Mouse (Mus musculus): ENCODE measurements around the gene Hbb-y.
"Not testable (repeated sequence)": the region's sequence is repeated elsewhere in the genome, so short reads cannot be mapped to it uniquely, and the experiment has no call there.

The Hbb-y gene

GRCm38 (mm10) chr7:103853090-103853489, at the start of gene Hbb-y:
Gene Hbb-y (minus strand): TSS chr7:103853216.
- DNase-seq (ENCODE audit: low read depth, low spot score), result no peak

DNA sequence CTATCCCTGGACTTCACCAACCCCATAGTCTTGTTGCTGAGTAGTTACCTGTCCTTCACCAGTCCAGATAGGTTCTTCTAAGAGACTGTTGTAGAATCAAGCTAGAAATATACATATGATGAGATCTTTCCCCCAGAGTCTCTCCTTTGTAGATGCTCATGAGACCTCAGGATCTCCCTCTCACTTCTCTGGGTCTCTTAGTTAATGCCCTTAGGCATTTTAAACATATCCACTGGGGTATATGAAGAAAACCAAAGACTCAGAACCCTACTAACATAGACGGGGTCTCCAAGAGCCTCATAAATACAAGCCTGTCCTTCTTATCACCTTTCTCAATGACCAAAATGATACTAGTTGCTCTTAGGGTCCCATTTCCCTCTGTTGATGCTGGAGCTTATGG, 41.4 kb upstream of the Hbb-y start, which contains the start of gene Olfr64:
Olfr64 (minus strand) TSS at position 101 of the 400 bp plus-strand sequence.
- no peak for DNase-seq (ENCODE audit: low read depth, low spot score)

DNA sequence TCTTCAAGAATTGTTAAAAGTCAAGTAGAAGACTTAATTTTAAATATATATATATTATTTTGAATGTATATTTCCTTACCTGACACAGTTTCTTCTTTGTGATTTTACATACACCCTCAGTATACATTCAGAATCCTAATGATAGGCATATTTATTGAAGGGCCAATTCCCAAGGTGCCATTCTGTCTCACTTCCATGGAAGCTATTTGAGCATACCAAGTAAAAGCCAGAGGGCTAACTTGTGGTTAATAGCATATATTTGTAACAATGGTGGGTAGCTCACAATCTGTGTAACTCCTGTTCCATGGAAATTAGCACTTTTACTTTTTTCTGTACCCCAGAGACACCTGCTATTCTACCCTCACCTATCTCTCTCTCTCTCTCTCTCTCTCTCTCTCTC, 33.1 kb upstream of the Hbb-y start, which contains the start of gene Olfr66:
Olfr66 (minus strand) TSS at position 101 of the 400 bp plus-strand sequence.
- no peak for DNase-seq (ENCODE audit: low read depth, low spot score)

DNA sequence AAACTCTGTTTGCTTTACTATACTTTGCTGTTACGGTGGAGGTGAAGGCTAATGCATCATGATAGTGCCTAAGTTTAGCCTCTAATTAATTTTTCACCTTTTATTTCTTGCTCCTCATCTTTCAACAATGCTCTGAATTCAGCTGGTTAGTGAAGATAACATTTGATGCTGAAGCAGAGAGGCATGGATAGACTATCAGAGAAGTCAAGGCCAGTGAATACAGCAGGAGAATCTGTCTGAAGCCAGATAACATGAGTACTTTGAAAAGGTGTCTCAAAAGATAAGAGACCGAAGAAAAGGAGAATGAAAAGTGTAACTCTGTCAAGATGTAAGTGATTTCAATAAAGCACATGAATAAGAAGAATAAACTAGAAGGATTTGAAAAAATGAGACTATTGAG, 24.1 kb upstream of the Hbb-y start:
- DNase-seq (ENCODE audit: low read depth, low spot score), result no peak

GRCm38 (mm10) chr7:103874451-103874850, 21.4 kb upstream of the Hbb-y start:
- no peak for DNase-seq (ENCODE audit: low read depth, low spot score)

DNA sequence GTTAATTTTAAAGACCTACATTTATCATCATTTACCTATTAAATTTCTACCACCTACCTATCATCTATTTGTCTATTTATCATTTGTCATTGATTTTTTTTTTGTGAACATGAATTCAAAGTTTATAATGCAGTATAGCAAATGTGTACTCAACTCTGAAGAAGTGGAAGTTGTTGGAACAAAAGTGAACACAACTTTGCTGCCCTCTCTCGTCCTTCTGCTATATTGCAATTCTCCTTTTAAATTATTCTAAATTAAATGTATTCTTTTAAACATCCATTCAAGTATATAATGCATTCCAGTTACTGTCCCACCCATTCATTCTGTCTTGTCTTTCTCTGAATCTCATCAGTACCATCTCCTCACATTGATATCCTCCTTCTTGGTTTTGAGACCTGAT, 20.0 kb upstream of the Hbb-y start:
- DNase-seq (ENCODE audit: low read depth, low spot score), result no peak

DNA sequence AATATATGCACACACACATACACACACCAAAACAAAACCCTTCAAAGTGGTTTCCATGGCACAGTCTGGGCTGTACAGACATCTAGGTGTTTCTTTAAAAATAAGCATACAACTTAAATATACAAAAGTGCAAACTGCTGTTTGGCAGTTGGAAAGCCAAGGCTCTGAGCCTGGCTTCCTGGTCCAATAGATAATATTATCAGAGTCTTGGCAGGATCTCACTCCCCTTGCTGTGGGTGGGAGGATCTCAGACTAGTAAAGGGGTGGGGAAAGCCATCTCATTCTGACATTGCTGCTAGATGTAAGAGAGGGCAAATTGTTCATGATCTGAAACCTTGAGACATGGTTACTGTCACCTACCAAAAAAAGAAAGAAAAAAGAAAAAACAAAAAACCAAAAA, 17.7 kb upstream of the Hbb-y start:
- DNase-seq (ENCODE audit: low read depth, low spot score), result no peak

DNA sequence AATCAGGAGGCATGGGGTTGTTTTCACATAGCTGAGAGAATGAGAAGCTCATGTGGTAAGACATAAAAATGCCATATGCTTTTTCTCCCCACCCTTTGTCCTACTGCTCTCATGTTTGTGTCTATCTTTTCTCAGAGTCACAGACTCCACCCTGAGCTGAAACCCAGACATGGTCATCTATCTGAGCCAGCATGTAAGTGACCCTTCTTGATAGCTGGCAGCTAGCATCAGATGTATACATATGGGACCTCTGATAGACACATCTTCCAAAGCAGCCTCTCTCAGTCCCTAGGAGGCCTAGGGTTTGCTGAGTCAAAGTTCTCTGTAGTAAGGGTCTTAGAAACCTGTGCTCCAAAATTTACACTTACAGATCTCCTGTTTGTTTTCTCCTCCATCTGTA, 12.7 kb upstream of the Hbb-y start:
- DNase-seq (ENCODE audit: low read depth, low spot score), result no peak

- no peak for DNase-seq (ENCODE audit: low read depth, low spot score)
Measured at GRCm38 (mm10) chr7:103861531-103861930, 8.5 kb upstream of the Hbb-y start.

- peak; percentile 89 for DNase-seq (ENCODE audit: low read depth, low spot score)
Measured at GRCm38 (mm10) chr7:103860855-103861254, 7.8 kb upstream of the Hbb-y start.

DNA sequence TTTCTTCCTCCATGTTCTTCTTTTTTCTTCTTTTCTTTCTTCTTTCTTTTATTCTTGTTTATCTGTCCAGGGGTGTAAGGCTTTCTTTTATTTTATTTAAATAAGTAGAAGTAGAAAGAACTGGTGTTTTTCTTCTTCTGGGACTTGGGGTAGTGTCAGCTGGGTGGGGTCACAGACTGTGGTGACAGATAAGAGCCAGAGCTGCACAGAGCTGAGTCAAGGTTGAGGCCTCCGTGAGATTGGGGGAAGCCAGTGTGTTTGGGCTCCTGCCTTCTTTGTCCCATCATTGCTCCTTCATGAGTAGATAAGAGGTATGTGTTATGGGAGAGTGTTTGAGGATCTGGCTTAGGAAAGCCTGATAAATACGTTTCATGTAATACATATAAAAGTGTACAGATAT, 6.1 kb upstream of the Hbb-y start:
- no peak for DNase-seq (ENCODE audit: low read depth, low spot score)

GRCm38 (mm10) chr7:103854669-103855068, 1.7 kb upstream of the Hbb-y start:
- DNase-seq (ENCODE audit: low read depth, low spot score), result no peak

GRCm38 (mm10) chr7:103844525-103845325, 8.3 kb downstream of the Hbb-y start:
- no peak for DNase-seq (ENCODE audit: low read depth, low spot score)

GRCm38 (mm10) chr7:103843034-103843433, 10.0 kb downstream of the Hbb-y start, which contains the start of gene Hbb-bh1:
Gene Hbb-bh1 (minus strand): TSS chr7:103843164.
- no peak for DNase-seq (ENCODE audit: low read depth, low spot score)

DNA sequence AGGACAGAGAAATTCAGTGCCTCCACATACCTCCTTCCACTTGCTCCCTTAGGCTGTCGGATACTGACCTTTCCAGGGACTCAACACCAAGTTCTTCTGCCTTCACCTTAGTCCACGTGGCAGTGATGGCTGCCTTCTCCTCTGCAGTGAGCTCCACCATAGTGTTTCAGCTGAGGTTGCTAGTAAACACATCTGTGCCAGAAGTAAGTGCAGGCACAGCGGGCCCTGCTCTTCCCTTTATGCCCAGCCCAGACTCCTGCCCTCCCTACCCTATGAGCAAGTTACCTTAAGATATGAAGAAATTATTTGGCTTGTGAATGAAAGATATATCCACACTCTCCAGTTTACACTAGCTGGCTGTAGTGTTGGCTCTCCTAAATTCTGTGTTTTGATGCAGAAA, 12.7 kb downstream of the Hbb-y start, which contains the start of gene Hbb-bh2:
Hbb-bh2 (minus strand) TSS at position 253 of the 400 bp plus-strand sequence.
- no peak for DNase-seq (ENCODE audit: low read depth, low spot score)

DNA sequence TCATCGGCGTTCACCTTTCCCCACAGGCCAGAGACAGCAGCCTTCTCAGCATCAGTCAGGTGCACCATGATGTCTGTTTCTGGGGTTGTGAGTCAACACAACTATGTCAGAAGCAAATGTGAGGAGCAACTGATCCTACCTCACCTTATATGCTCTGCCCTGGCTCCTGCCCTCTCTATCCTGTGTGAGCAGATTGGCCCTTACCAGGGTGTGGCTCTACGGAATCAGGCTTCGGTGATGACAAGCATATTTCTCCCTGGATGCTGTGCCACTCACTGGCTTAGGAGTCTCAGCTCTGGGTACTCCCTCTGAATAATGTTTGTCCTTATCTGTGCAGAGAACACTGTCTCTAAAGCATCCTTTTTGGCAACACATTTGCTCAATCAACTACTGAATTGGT, 25.2 kb downstream of the Hbb-y start, which contains the start of gene Hbb-bs:
Hbb-bs (minus strand) TSS at position 289 of the 400 bp plus-strand sequence.
- no peak for DNase-seq (ENCODE audit: low read depth, low spot score)

DNA sequence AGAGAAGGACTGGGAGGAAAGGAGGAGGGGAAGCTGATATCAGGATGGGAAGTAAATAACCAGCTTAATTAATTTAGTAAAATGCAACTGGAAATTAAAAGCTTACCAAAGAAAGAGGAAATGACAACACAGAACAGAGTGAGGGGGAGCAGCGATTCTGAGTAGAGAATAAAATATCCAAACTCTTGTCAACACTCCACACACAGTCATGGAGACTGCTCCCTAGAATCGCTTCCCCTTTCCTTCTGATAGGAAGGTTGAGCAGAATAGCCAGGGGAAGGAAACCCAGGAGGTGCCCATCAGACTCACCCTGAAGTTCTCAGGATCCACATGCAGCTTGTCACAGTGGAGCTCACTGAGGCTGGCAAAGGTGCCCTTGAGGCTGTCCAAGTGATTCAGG, 25.9 kb downstream of the Hbb-y start:
- DNase-seq (ENCODE audit: low read depth, low spot score), result not testable (repeated sequence)

- DNase-seq (ENCODE audit: low read depth, low spot score), result no peak
Measured at GRCm38 (mm10) chr7:103826255-103826887, 26.6 kb downstream of the Hbb-y start.

DNA sequence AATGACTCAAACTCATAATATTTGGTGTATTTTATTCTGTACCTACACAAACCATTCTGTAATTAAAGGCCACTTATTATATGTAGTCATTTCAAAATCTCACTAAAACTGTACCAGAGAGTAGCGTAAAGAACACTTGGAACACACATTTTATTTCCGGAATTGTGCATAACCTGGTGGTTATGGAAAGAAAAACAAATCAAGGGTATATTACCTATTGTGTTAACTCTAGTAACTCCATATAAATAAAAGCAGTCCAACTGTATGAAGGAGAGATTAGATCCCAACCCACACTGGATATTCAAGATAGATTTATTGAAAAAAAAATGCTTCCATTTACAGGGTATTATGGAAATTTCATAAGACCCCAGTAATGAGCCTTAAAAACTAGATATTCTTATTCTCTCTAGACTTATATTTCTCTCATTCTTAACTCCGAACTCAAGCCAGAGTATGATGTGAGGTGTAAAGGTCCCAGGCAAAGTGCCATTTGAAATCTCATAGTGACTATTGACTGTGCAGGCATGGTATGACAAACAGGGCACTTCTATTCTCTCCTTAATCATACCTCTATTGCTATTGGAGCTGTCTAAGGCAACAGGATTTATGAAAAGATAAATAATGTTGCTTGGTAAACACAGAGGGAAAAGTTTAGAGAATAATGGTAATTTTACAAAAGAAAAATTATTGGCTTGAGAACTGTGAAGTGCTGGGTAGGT, 27.3 kb downstream of the Hbb-y start:
- no peak for DNase-seq (ENCODE audit: low read depth, low spot score)

DNA sequence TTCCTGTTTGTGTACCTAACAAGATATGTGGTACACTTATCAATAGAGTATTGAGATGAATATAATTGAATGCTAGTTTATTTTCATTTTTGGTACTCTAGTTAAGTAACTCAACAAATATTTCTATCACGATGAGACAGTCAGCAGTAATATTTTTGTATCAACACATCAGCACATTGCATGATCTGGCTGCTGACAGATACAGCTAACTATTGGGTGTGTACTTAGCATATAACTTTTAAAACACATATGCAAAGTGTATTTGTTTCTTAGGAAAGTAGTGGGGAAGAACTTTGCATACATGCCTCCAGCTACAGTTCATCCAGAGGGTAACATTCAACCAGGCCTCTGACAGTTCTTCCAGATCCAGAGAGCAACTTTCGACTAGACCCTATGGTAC, 28.4 kb downstream of the Hbb-y start:
- no peak for DNase-seq (ENCODE audit: low read depth, low spot score)

DNA sequence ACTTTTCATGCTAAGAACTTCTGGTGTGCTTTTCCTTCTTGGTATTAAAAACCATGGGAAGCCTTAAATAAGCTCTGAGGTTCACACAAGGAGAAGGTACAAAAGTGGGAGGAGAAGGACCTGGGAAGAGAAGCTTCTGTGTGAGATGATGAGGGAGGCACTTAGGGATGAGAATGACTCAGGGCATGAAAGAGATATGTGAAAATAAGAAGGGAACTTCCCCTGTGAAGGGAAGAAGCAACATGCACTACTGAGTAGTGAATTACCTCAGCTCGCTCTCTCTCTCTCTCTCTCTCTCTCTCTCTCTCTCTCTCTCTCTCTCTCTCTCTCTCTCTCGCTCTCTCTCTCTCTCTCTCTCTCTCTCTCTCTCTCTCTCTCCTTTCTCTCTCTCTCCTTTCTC, 37.9 kb downstream of the Hbb-y start:
- DNase-seq (ENCODE audit: low read depth, low spot score), result not testable (repeated sequence)

DNA sequence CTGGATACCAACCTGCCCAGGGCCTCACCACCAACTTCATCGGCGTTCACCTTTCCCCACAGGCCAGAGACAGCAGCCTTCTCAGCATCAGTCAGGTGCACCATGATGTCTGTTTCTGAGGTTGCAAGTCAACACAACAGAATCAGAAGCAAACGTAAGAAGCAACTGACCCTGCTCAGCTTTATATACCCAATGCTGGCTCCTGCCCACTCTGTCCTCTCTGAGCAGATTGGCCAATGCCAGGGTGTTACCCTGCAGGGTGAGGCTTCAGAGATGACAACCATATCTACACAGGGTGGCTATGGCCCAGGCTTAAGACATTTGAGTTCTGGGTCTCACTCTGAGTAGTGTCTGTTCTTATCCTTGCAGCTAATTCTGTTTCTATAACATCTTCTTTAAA, 39.2 kb downstream of the Hbb-y start, which contains the start of gene Hbb-bt:
Hbb-bt (minus strand) TSS at position 231 of the 400 bp plus-strand sequence.
- no peak for DNase-seq (ENCODE audit: low read depth, low spot score)

All from ZHBTc4 (cell line).